Mouse (Mus musculus) ZHBTc4 (cell line): ENCODE results near the gene Kcnj9.

Source experiments
- DNase-seq: peaks from one replicate; pipeline ENCODE4 v3.0.0-alpha.2; 2011; ENCODE audit warnings: low read depth, low spot score

The Kcnj9 gene

DNA sequence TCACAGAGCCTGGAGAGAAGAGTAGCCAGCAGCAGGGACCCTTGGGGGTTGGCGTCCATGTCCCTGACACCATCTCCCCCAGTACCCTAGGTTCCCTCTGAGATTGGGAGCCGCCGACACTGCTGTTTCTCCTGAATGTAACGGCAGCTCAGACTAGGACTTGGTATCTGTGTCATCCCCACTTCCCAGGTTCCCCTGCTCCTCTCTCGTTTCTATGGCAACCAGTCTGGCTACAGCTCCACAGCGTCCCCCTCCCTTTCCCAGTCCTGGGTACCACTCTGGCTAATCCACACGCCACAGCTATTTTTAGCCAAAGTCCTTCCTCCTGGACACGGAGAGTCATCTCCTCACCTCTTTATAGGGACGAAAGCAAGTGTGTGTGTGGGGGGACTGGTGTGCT is at the start of gene Kcnj9:
Gene Kcnj9 (minus strand): TSS at position 188 of the 400 bp plus-strand sequence.
- DNase-seq = no peak

DNA sequence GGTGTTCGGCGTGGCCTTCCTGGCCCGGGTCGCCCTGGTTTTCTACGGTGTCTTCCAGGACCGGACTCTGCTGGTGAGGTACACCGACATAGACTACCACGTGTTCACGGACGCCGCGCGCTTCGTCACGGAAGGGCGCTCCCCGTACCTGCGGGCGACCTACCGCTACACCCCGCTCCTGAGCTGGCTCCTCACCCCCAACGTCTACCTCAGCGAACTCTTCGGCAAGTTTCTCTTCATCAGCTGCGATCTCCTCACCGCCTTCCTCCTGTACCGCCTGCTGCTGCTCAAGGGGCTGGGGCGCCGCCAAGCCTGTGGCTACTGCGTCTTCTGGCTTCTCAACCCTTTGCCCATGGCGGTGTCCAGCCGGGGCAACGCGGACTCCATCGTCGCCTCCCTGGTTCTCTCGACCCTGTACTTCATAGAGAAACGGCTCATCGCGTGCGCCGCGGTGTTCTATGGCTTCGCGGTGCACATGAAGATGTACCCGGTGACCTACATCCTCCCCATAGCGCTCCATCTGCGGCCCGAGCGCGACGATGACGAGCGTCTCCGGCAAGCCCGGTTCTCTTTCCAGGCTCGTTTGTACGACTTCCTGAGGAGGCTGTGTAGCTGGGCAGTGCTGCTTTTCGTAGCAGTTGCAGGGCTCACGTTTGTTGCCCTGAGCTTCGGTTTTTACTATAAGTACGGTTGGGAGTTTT is 47.8 kb upstream of the Kcnj9 start:
- DNase-seq = peak; percentile 39

DNA sequence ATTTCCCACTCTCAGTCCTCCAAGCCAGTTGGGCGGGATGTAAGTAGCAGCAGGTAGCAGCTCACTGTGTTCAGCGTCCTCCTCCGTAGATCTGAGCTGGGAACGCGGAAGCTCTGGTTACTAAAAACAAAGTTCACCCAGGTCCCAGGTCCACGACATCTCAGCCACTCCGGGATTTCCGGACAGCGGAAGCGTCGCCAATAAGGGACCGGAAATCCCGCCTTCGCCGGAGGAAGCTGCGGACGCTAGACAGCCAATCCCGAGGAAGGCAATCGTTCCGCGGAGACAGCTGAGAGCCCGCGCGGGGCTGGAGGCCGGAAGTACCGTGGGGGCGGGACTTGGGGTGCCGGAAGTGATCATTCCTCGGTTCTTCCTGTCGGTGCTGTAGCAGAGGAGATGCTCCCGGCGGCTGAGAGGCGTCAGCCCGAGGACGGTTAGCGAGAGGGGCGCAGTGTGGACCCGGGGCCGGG is 47.1 kb upstream of the Kcnj9 start, which contains the start of gene Pigm:
Gene Pigm (plus strand): TSS at position 349 of the 470 bp plus-strand sequence.
- DNase-seq = peak; percentile 99

GRCm38 (mm10) chr1:172368768-172369418 is 39.8 kb upstream of the Kcnj9 start:
- peak; percentile 91 for DNase-seq

GRCm38 (mm10) chr1:172364684-172365083 is 35.6 kb upstream of the Kcnj9 start:
- peak; percentile 87 for DNase-seq

DNA sequence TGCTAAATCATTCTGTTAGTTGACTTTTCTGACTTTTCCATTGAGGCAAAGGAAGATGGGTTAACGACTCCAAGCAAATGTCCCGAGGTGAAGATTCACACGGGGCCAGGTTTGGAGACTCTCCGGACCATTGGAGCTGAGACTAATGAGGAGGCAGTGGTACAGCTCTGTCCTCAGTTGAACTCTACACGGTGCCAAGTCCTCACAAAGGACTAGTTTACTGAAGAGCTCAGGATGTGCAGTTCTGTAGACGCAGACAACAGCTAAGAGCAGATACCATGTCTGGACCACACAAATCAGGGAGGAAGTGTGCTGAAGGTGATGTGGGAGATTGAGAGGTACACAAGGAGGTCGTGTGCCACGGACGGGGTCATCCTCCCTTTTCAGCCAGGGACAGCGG is 29.2 kb upstream of the Kcnj9 start:
- no peak for DNase-seq

DNA sequence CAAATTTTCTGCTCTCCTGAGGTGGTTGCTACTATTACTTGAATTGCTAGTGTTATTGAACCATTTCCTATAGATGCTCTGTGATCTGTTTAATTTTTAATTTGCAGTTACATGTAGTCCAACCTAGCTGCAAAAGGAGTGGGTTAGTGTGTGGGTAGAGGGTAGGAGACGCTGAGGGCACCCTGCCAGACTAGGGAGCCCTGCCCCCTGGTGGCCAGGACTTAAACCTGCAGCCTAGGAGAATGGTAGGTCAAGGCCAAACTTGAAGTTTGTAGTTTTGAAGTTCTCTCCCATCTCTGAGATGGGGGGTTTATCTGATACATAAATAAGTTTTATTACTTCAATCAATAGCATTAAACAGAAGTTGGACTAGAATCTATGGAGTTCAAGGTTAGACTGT is 28.4 kb upstream of the Kcnj9 start:
- peak; percentile 67 for DNase-seq

GRCm38 (mm10) chr1:172355336-172355735 is 26.2 kb upstream of the Kcnj9 start:
- DNase-seq = no peak

- no peak for DNase-seq
Observed at GRCm38 (mm10) chr1:172352453-172352852, 23.3 kb upstream of the Kcnj9 start.

- DNase-seq = no peak
Observed at GRCm38 (mm10) chr1:172352001-172352400, 22.9 kb upstream of the Kcnj9 start.

DNA sequence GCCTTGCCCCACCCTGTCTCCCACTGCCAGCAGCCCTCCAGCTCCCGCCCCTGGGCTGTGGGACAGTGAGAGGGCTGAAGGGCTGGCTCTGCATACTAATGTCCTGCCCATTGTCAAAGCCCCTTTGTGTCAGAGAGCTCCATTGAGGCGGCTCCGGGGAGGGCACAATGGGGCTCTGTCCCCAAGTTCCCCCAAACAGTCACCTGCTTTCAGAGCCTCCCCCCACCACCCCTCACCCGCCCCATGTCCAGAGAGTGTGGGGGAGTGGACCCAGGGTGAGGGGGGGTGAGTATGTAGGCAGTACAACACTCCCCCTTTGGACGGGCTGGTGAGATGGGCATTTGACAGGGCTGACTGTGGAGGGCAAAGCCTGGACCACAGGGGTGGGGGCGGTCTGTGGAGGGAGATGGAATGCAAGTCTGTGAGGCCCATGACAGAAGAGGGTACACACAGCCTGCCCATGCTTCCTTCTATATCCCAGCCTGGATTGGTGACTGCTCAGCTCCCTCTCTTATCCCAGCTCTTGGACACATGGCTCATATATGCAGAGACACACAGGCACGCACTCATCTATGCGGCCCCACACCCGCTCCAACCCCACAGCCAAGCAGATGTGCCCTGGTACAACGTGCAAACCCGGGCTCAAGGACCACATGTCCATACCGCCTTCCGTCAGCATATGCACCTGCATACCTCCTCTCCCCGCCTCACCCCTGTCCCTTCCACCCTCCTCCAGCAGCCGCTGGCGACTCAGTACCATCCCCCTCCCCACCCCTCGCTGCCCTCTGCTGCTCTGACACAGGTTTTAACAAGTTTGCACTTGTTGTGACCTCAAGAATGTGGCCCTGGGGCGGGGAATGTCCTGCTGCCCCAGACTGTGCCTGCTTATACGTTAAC is 21.0 kb upstream of the Kcnj9 start:
- peak; percentile 82 for DNase-seq

DNA sequence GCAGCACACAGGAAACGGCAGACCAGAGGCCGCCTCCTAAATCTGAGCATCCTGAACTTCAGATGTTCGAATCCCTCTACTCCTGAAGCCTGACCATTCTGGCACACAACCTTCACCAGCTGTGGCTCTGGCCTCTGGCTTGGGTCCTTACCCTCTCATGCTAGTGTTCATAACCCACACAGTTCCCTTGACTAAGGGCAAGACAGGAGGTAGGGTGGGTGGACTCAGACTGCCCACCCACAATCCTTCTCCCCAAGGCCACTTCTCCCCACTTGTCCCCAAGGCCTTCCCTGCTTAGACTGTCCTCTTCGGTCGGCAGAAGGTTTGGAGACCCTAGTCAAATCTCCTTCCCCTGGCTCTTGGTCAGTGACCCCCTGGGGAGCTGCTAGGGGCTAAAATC is 20.4 kb upstream of the Kcnj9 start:
- no peak for DNase-seq

DNA sequence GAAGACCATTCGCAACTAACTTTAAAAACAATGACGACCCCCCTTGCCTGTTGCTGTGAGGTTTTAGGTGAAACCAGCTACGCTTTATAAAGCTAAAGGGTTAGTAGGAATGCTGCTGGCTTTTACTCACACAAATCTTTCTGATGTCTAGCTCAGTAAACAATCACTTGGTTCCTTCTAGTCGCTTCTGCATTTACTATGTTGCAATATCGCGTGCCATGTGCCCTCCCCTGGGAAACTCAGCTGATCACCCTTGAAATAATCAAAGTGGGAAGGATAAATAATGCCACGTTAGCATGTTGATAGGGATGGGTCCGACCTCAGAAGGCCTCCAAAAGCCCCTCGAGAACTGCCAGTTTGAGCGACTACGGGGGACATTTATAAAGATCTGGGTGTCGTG is 18.3 kb upstream of the Kcnj9 start:
- no peak for DNase-seq

DNA sequence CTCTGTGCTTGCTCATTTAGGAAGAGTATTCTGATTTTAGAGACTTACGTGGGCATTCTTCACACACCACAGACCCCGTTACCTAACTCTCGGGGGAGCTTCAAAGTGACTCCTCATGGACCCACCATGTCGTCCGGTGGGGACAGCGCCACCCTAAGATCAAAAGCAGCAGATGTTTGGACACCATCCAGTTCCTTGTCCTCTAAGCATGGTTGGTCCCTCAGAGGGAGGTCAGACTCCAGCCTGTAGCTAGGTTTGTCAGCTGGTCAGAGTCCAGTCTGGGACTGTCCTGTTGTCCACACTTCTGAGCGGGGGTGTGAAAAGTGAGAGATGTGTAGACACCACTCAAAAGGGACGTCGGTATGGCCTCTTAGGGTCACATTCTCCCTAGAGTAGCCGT is 17.6 kb upstream of the Kcnj9 start:
- DNase-seq = no peak

GRCm38 (mm10) chr1:172344820-172345219 is 15.7 kb upstream of the Kcnj9 start:
- no peak for DNase-seq

- no peak for DNase-seq
Observed at GRCm38 (mm10) chr1:172343914-172344313, 14.8 kb upstream of the Kcnj9 start.

GRCm38 (mm10) chr1:172342729-172343128 is 13.6 kb upstream of the Kcnj9 start:
- DNase-seq = no peak

GRCm38 (mm10) chr1:172341386-172341785 is 12.3 kb upstream of the Kcnj9 start:
- no peak for DNase-seq

DNA sequence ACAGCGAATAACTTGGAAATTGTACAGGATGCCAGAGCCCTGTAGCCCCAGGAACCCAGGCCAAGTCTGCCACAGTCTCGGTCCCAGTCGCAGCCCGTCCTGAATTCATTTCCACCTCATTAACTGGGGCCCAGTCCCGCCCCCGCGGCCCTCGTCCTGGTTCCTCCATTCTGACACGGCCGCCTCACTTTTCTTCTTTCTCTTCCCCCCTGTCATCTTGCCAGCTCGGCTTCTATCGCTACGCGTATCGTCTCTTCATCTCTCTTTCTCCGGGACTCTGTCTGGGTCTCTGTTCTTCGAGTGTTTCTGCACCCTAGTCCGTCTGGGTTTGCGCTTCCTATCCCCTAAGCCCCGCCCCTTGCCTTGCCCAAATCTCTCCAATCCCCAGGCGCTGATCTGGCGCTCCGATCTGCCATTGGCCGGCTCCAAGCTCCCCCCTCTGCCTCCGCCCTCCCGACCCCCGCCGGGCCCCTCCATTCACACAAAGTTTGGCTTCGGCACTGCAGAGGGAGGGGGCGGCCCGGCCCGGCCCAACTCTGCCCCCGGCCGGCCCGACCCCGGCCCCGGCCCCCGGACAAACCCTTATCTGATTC is 11.7 kb upstream of the Kcnj9 start, which contains the start of gene Kcnj10:
Gene Kcnj10 (plus strand): TSS at position 482 of the 593 bp plus-strand sequence.
- DNase-seq = peak; percentile 92

DNA sequence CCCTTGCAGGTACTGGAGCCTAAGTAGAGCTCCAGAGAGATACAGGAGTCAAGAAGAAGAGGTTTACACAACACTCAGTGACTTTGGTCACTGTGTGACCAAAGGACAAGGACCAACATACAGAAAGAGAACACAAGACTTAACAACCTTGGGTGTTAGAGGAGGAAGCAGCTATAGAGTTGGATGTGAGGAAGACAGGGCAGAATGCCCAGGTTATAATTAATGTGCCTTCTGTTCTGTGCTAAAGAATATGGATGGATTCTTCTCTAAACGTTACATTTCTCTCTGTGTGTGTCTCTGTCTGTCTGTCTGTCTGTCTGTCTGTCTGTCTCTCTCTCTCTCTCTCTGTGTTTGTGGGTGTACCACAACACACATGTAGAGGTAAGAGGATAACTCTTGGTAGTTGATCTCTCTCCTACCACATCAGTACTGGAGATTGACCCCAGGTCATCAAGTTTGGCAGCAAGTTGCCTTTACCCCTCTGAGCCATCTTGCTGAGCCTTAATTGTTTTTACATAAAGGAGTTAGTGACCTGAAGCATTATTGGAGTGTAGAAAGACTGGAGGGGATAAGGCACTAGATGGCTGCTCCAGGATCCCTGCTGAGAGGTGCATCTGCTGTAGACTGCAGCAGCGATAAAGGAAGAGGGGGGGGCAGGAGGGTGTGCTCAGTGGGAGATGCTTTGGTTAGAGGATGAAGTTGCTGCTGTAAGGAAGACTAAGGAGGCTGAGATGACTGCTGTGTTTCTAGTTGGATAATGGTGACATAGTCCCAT is 8.5 kb upstream of the Kcnj9 start:
- no peak for DNase-seq

GRCm38 (mm10) chr1:172335804-172336203 is 6.7 kb upstream of the Kcnj9 start:
- DNase-seq = no peak
